Mouse (Mus musculus) stomach, embryonic 14.5 days (tissue): ENCODE measurements around the gene Ripk4. TPM values are rescaled to one million over a fixed set of nuclear protein-coding genes. Genes with fewer than 3 reads are reported as not detected.

Source experiments
- ATAC-seq: fragments of 200-750 bp; cut with Nextera tagmentation; 2 replicates; pipeline ENCODE4 v1.8.0; 2017; ENCODE audit warnings: low read depth, moderate TSS enrichment; ENCODE audit not compliant: insufficient number of reproducible peaks, insufficient read depth, low FRiP score
- H3K27ac ChIP-seq: fragments of 300-500 bp; sonication (generic); 2 replicates; pipeline ENCODE4 v1.5.1; 2014; ENCODE audit warnings: mild to moderate bottlenecking, low read length, moderate library complexity, mixed read lengths
- H3K27me3 ChIP-seq: fragments of 300-500 bp; sonication (generic); 2 replicates; pipeline ENCODE4 v1.6.1; 2014; ENCODE audit warnings: low read length, control low read depth, mixed read lengths; ENCODE audit not compliant: control insufficient read depth, insufficient read depth
- H3K36me3 ChIP-seq: fragments of 300-500 bp; sonication (generic); 2 replicates; pipeline ENCODE4 v1.6.1; 2014; ENCODE audit warnings: mild to moderate bottlenecking, control low read depth, low read length, moderate library complexity, mixed read lengths; ENCODE audit not compliant: control insufficient read depth, insufficient read depth
- H3K4me1 ChIP-seq: fragments of 300-500 bp; sonication (generic); 2 replicates; pipeline ENCODE4 v1.6.1; 2014; ENCODE audit warnings: low read length, control low read depth, mixed read lengths; ENCODE audit not compliant: control insufficient read depth, insufficient read depth
- H3K4me2 ChIP-seq: fragments of 300-500 bp; sonication (generic); replicated peaks from 2 replicates; pipeline ENCODE4 v1.6.1; 2014; ENCODE audit warnings: low read depth, low read length, control low read depth
- H3K4me3 ChIP-seq: fragments of 300-500 bp; sonication (generic); 2 replicates; pipeline ENCODE4 v1.5.1; 2014; ENCODE audit warnings: low read depth, low read length, control low read depth
- H3K9ac ChIP-seq: fragments of 300-500 bp; sonication (generic); replicated peaks from 2 replicates; pipeline ENCODE4 v1.6.1; 2014; ENCODE audit warnings: low read depth, mild to moderate bottlenecking, control low read depth, low read length, moderate library complexity, mixed read lengths
- H3K9me3 ChIP-seq: fragments of 300-500 bp; sonication (generic); 2 replicates; pipeline ENCODE4 v1.6.1; 2016; ENCODE audit warnings: low read depth, low read length, control low read depth; ENCODE audit not compliant: control insufficient read depth
- WGBS: fragments of 180-500 bp; shearing (Covaris S2); extraction: QIAGEN DNeasy Blood & Tissue Kit; methylation state at CpG from one replicate; pipeline ENCODE4 v1.1.7; 2014; 5-methylcytosine and 5-hydroxymethylcytosine counted together
- polyA plus RNA-seq: library from polyadenylated mRNA; unstranded; fragments of >200 nt; fragmentation: Nextera tagmentation; extraction: Ambion mirVana; gene quantifications from 2 replicates; pipeline ENCODE4 v1.2.1, GENCODE M21; 2014

The Ripk4 gene
- polyA plus RNA-seq, 1 experiment from 2014 or later, result 25.3 TPM

DNA sequence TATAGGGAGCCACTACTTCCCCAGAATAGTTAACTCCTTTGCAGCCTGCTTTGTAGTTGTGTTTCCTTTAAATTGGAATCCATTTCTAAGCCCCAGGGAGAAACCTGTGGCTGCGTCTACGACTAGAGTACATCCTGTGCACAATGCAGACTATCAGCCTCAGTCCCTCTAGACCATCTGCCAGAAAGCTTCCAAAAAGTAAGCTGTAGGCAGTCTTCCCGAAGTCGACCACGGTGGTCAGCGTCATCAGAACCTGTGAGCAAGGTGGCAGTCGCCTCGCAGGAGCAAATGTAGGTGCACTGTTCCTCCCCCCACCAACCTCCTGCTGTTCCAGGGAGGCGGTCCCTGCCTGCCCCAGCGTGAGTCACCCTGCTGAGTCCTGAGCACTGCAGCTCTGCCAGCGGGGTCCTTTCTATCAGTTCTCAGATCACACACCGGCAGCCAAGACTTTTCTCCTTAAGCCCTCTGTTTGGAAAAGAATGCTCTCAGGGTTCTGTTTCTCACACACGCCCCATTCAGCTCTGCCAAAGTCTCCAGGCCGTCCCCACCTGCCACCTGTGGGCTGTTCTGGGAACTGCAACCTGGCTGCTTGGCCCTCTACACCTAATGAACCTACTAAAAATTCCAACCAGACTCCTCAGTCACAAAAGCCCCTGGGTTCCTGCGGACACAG, 14.9 kb upstream of the Ripk4 start:
- Histone ChIP-seq H3K4me1 (no peaks in the 10 kb centered on the region), H3K27me3 (no peaks in the 10 kb centered on the region), H3K27ac (peak overlapping the region; percentile 27; the same call in 1 of the 2 replicates), H3K4me3 (no peak overlapping the region), H3K36me3 (no peaks in the 10 kb centered on the region), H3K9me3 (no peaks in the 10 kb centered on the region), H3K4me2 (peak overlapping the region; percentile 34), H3K9ac (0 out of 2 replicates have a peak overlapping the region, but pooled peaks have one; percentile 7)
- 24% methylated on average over 15 of the region's 15 CpGs for WGBS
- peak; percentile 86 for ATAC-seq

DNA sequence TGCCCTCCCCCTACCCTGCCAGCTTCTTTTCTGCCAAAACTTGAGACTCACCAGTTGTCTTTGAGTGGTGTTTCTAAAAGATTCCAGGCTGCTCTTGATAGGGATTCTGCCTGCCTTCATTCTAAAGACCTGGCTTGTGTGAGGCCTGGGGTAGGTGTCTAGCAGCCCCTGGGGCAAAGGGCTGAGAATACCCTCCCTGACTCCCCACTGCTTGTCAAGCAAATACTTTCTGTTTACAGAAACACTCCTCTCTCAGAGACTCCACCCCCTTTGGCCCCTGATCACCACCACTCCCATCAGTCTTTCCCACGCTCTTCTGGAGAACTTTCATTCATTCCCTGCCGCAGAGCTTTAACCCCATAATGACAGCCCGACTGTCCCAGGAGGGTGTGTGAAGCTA, 2.9 kb upstream of the Ripk4 start:
- Histone ChIP-seq H3K4me2 (no peak overlapping the region), H3K36me3 (no peaks in the 10 kb centered on the region), H3K27me3 (peaks cover 12% of the 10 kb centered on the region), H3K9ac (no peak overlapping the region), H3K9me3 (no peaks in the 10 kb centered on the region), H3K4me3 (no peak overlapping the region), H3K27ac (no peak overlapping the region), H3K4me1 (no peaks in the 10 kb centered on the region)
- WGBS, result 28% methylated on average over 3 of the region's 3 CpGs
- no peak for ATAC-seq

DNA sequence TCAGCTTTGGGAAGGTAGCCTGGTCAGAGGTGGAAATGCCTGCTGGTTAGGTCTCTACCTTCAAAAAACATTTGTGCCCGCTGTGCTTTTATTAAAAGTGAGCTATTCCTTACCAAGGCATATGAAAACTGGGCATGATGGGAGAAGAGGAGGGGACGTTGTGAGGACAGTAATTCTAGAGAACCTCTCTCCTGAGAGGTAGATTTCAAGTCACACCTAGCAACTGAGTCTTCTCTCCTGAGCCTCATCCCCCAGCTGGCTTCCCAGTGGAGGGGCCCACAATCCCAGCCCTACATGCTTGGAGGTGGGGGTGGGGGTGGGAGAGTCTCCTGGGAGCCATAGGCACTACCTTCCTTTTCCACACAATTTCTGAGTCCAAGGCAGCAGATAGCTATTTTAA, 1.0 kb upstream of the Ripk4 start:
- Histone ChIP-seq H3K4me3 (no peak overlapping the region), H3K4me2 (no peak overlapping the region), H3K9ac (no peak overlapping the region), H3K4me1 (no peaks in the 10 kb centered on the region), H3K27me3 (peaks cover 12% of the 10 kb centered on the region), H3K9me3 (no peaks in the 10 kb centered on the region), H3K27ac (no peak overlapping the region), H3K36me3 (no peaks in the 10 kb centered on the region)
- no peak for ATAC-seq
- 39% methylated on average over 2 of the region's 2 CpGs for WGBS

DNA sequence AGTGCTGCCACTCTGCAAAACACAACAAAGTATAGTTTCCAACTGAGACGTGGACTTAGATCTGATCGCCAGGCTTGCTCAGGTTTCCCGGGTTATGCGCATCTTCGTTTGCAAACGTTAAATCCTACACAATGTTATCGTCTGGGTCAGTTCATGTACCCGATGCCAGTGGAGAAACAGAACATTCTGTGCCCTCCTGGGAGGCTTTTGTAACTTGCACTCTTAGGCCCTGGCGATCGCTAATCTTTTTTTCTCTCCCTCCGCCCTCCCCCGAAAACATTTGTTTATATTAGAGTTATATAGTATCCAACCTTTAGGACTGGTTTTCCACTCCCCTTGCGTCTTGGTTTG, 378 bp upstream of the Ripk4 start:
- Histone ChIP-seq H3K9ac (no peak overlapping the region), H3K9me3 (no peaks in the 10 kb centered on the region), H3K36me3 (no peaks in the 10 kb centered on the region), H3K27ac (no peak overlapping the region), H3K4me3 (peak overlapping the region; percentile 50), H3K27me3 (peaks cover 12% of the 10 kb centered on the region), H3K4me1 (no peaks in the 10 kb centered on the region), H3K4me2 (peak overlapping the region; percentile 57)
- no peak for ATAC-seq
- WGBS, result 5% methylated on average over 13 of the region's 13 CpGs

DNA sequence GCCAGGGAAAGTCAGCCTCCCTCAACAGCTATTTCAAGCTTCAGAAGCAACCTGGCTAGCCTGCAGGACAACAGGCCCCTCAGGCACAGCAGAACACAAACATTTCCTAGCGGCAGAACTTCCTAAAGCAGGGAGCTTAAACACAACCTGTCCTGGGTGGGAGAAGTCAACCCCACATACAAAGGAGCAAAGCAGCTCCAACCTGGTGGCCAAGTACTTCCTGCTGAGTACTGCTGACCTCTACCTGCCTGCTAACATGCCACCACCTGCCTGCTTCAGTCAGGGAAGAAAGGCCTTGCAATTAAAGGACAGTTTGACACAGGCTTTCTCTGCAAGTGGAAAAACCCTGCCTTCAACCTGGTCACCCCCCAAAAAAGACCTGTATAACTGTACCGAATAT, 1.8 kb downstream of the Ripk4 start:
- Histone ChIP-seq H3K27ac (peak overlapping the region; percentile 63; the same call in 1 of the 2 replicates), H3K9me3 (no peaks in the 10 kb centered on the region), H3K4me3 (peak overlapping the region; percentile 50), H3K4me2 (peak overlapping the region; percentile 57), H3K36me3 (no peaks in the 10 kb centered on the region), H3K27me3 (peaks cover 12% of the 10 kb centered on the region), H3K4me1 (no peaks in the 10 kb centered on the region), H3K9ac (no peak overlapping the region; the same call in 1 of the 2 replicates)
- ATAC-seq, result no peak
- 60% methylated on average over 2 of the region's 2 CpGs for WGBS

DNA sequence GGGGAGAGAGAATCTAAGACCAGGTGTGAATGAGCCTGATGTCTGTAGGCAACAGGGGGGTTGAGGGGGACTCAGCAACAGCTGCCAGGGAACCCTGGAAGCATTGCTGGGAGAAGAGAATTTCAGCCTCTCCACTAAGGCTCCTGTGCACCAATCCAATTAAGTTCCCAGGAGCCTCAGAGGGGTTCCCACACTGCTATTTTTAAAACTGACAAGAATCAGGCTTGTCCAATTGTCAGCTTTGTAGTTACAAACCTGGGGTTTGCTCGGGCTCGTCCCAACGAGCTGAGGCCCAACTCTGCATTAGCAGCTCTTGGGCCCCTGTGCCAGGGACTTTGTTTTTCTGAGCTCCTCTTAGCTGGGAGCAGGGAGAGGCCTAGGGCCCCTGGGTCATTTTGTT, 3.9 kb downstream of the Ripk4 start:
- Histone ChIP-seq H3K4me1 (no peaks in the 10 kb centered on the region), H3K27me3 (peaks cover 11% of the 10 kb centered on the region), H3K9ac (no peak overlapping the region), H3K4me2 (no peak overlapping the region), H3K9me3 (no peaks in the 10 kb centered on the region), H3K4me3 (no peak overlapping the region), H3K27ac (peak overlapping the region; percentile 21; the same call in 1 of the 2 replicates), H3K36me3 (no peaks in the 10 kb centered on the region)
- 33% methylated on average over 3 of the region's 3 CpGs for WGBS
- ATAC-seq, result no peak

DNA sequence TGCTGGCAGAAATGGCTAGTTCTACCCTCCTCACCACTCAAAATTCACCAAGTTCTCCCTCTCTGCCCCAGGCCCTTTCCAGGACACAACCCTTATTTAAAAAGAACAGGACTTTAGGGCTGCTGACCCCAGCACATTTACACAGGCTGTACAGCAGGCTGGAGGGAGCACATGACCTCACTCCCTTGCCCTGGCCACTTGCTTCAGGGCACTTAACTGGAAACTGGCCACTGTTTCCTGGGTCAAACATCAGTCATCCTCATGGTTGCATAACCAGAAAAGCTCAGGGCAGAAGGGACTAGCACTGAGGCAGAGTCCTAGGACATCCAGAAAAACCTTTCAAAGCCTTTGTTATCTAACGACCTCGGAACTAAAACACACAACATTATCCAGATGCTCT, 5.3 kb downstream of the Ripk4 start:
- Histone ChIP-seq H3K27me3 (peaks cover 4% of the 10 kb centered on the region), H3K9ac (no peak overlapping the region), H3K27ac (no peak overlapping the region), H3K36me3 (no peaks in the 10 kb centered on the region; the same call in 1 of the 2 replicates), H3K4me2 (no peak overlapping the region), H3K4me1 (no peaks in the 10 kb centered on the region), H3K4me3 (no peak overlapping the region), H3K9me3 (no peaks in the 10 kb centered on the region)
- 49% methylated on average over 2 of the region's 2 CpGs for WGBS
- ATAC-seq, result no peak

DNA sequence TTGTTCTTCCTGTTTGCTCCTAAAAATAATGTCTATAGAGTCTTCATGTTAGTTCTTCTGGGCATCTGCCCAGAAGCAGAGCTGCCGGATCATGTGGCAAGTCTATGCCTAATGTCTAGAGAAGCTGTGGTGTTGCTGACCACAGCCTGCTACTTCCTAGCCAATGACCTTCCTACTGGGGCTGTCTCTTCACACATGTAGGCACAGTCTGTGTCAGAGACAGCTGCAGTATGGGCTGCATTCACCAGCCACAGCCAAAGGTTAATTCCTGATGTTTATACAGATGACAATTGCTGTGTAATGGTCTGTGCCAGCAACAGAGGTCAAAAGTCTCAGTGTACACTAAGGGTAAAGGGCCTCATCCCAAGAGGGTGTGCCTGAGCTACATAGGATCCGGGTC, 7.1 kb downstream of the Ripk4 start:
- Histone ChIP-seq H3K9ac (no peak overlapping the region), H3K9me3 (no peaks in the 10 kb centered on the region), H3K27me3 (no peaks in the 10 kb centered on the region), H3K4me2 (no peak overlapping the region), H3K27ac (no peak overlapping the region), H3K4me3 (no peak overlapping the region), H3K4me1 (peaks cover 3% of the 10 kb centered on the region; the same call in 1 of the 2 replicates), H3K36me3 (no peaks in the 10 kb centered on the region; the same call in 1 of the 2 replicates)
- WGBS, result 64% methylated on average over 2 of the region's 2 CpGs
- ATAC-seq, result no peak
